Mouse (Mus musculus): ENCODE measurements at regions not wholly inside any gene's neighbourhood (a gene's known extent, or its start where the extent isn't known, plus 50 kb on each side); places are given as distances from the start of the nearest gene placed in this dataset.

DNA sequence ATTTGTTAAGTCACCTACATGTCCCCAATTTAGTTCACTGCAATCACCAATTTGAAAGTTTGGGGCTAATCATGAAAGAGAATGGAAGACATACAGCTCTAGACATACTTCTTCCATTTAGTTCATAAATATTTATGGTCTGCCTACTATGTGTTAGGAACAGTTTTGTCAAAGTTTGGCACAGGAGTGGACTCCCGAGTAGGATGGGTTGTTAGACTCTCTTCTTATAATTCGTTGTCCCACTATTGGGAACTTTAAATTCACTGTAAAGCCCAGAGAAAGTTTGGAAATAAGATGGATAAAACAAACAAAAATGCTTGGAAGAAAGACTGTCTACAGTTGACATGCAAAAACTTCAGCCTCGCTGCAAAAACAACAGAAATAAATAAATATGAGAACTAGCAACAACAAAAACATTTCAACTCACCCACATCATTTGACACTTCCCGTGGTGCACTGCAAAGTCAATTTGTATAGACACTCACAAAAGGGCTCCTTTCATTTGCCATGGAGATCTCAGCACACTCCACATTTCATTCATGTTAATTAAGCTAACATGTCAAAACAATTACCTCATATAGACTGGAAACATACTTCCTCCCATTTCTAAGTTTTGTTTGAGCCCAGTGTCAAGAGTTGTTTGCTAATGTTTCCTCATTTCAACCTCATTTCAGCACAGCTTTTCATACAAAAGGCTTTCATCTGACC lies 570.2 kb upstream of the Kirrel3 start:
- DNase-seq (ENCODE audit: low read depth, low spot score): no peak

DNA sequence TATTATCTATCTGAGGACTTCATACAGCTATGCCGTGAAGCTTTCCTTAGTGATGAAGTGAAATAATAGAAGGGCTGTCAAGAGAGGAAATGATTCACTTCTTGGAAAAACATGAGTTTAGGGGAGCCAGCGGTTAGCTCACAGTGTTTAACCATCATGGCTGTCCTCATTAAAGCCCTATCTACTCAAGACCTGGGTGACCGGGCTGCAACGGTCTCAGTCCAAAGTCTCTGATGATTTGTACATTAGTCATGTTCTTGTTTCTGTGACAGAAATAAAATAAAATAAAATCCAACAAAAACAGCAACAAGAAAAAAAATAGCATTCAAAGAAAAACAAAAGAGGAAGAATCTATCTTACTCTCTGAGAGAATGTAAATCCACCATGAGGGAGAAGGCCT lies 555.4 kb upstream of the Kirrel3 start:
- no peak for DNase-seq (ENCODE audit: low read depth, low spot score)

DNA sequence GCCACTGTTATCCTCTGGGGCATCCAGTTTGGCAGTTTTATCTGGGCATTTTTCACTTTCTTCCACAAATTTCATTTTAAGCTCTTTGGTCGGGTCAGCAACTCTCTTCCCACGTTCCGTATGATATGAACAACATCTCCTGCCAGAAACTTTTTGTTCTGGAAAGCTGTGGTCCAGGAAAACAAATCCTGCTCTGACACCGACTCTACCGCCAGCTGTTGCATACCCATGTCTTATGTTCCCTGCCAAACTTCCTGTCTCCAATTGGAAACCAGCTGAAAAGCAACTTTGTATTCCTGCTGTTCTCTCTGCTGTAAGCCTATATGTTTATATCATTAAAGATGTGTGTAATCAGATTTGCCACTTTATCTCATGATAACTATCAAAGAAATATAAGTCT lies 551.6 kb upstream of the Kirrel3 start:
- DNase-seq (ENCODE audit: low read depth, low spot score): no peak

DNA sequence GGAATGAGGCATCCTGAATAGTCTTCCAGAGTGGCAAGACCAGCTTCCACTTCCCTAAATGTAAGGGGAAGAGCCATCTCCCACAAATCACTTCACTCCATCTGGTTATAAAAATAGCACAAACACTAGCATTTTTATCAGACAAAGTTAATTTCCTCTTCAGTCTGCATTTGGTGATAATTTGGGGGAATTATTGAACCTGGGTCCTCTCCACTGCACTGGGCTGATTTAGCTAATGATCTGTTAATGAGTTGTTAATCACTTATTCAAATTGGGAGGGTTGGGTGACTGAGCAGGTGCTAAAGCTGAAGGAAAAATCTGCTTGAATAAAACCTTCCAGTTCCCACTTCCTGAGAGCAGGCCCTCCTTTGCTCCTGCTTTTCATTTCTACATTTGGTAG lies 531.4 kb upstream of the Kirrel3 start:
- DNase-seq (ENCODE audit: low read depth, low spot score): no peak
